In the genomic region with DNA sequence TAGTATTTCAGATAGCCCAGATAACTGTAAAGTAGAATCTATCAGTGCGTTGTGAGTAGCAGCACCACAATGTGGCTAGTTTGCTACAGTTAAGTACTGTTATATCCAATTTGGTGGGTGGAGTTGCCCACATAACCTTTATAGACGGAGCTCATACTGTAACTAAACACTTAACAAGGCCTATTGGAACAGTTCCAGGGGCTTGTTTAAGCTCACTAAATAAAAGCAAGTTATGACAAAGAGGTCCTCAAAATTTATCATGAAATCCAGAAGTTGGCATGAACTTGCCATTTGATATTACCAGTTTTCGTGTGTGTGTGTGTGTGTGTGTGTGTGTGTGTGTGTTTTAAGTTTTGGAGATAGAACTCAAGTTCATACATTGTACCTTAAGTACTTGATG, we compare ENCODE assay signal across 24 mouse cellular contexts. TPM values are rescaled to one million over a fixed set of nuclear protein-coding genes. Genes with fewer than 3 reads are reported as not detected.
A peak's percentile ranks its signal among the peaks of the same experiment; 100 is the strongest.
DNase-seq lines count a peak whose midpoint lies in the region; ATAC-seq and TF ChIP-seq lines count a peak whose summit lies in the region.
"Had no signal": no experiment of that assay in that cellular context is flagged by ENCODE, and none has a peak within 500 bp of the region (broad histone marks: within the 10 kb centered on the region; RNA-seq: fewer than 3 reads in every experiment).

No protein-coding gene starts in this region.

- TF ChIP-seq POLR2A in kidney, adult 2 months (IDR thresholded peaks at IDR 0.05; ENCODE audit: low read depth, low read length) = no peak

- peak; percentile 71 for DNase-seq in embryonic facial prominence, embryonic 14.5 days (ENCODE audit: low spot score)
- no peak for DNase-seq in embryonic facial prominence, embryonic 10.5 days (ENCODE audit: low spot score)
- no peak for DNase-seq in limb, embryonic 10.5 days (ENCODE audit: low spot score)
- DNase-seq in lung, postnatal 36 days = peak; percentile 65
- no peak for DNase-seq in lung, adult 18-20 months
- DNase-seq in kidney, adult 2 months = no peak
- DNase-seq: adrenal gland, postnatal 14 days; B cell, adult 2 months; cerebellum, adult 11-12 months; cerebellum, adult 9-10 months; cerebellum, postnatal 25 days; forebrain, postnatal 0 days; gastrocnemius, postnatal 36 days; heart, adult 18-20 months; heart, postnatal 36 days had no signal

- H3K9ac ChIP-seq in embryonic facial prominence, embryonic 14.5 days (ENCODE audit: low read depth, low read length) = no peak overlapping the region
- no peak overlapping the region for H3K9ac ChIP-seq in limb, embryonic 13.5 days
- H3K9ac ChIP-seq: embryonic facial prominence, embryonic 13.5 days; forebrain, embryonic 13.5 days; forebrain, postnatal 0 days; hindbrain, embryonic 15.5 days had no signal

- H3K4me1 ChIP-seq in embryonic facial prominence, embryonic 14.5 days (ENCODE audit: control insufficient read depth, insufficient read depth, low read length) = peaks cover 35% of the 10 kb centered on the region
- peaks cover 34% of the 10 kb centered on the region for H3K4me1 ChIP-seq in embryonic facial prominence, embryonic 10.5 days
- H3K4me1 ChIP-seq in limb, embryonic 13.5 days = peaks cover 53% of the 10 kb centered on the region
- peaks cover 14% of the 10 kb centered on the region for H3K4me1 ChIP-seq in limb, embryonic 10.5 days
- H3K4me1 ChIP-seq in kidney, adult 2 months (ENCODE audit: control insufficient read depth, insufficient read depth, low read length) = peaks cover 40% of the 10 kb centered on the region

- no peaks in the 10 kb centered on the region for H3K9me3 ChIP-seq in embryonic facial prominence, embryonic 14.5 days (ENCODE audit: control insufficient read depth, low read length)
- no peaks in the 10 kb centered on the region for H3K9me3 ChIP-seq in embryonic facial prominence, embryonic 10.5 days
- no peaks in the 10 kb centered on the region for H3K9me3 ChIP-seq in limb, embryonic 13.5 days
- no peaks in the 10 kb centered on the region for H3K9me3 ChIP-seq in limb, embryonic 10.5 days (replicated peaks)
- H3K9me3 ChIP-seq: embryonic facial prominence, embryonic 13.5 days; forebrain, embryonic 13.5 days; G1E; heart, embryonic 10.5 days; hindbrain, embryonic 15.5 days had no signal

- H3K27me3 ChIP-seq in embryonic facial prominence, embryonic 14.5 days (replicated peaks; ENCODE audit: control insufficient read depth, insufficient read depth, low read length) = no peaks in the 10 kb centered on the region
- no peaks in the 10 kb centered on the region for H3K27me3 ChIP-seq in embryonic facial prominence, embryonic 10.5 days (replicated peaks; ENCODE audit: low read depth, poor library complexity, severe bottlenecking)
- H3K27me3 ChIP-seq in limb, embryonic 13.5 days = no peaks in the 10 kb centered on the region
- H3K27me3 ChIP-seq in limb, embryonic 10.5 days (ENCODE audit: low read depth, poor library complexity, severe bottlenecking) = no peaks in the 10 kb centered on the region
- H3K27me3 ChIP-seq in kidney, adult 2 months (replicated peaks; ENCODE audit: control insufficient read depth, insufficient read depth, low read length) = no peaks in the 10 kb centered on the region
- H3K27me3 ChIP-seq: embryonic facial prominence, embryonic 13.5 days; forebrain, embryonic 13.5 days; hindbrain, embryonic 15.5 days; Patski had no signal

- TF ChIP-seq CTCF in kidney, adult 2 months (conservative IDR thresholded peaks at IDR 0.05; ENCODE audit: insufficient read depth, insufficient read length, low read depth, low read length) = no peak

- H3K36me3 ChIP-seq in embryonic facial prominence, embryonic 14.5 days (ENCODE audit: control insufficient read depth, insufficient read depth, low read length) = peaks cover 41% of the 10 kb centered on the region
- H3K36me3 ChIP-seq in embryonic facial prominence, embryonic 10.5 days (replicated peaks) = peaks cover 90% of the 10 kb centered on the region
- H3K36me3 ChIP-seq in limb, embryonic 13.5 days = peaks cover 31% of the 10 kb centered on the region
- H3K36me3 ChIP-seq in limb, embryonic 10.5 days = peaks cover 82% of the 10 kb centered on the region
- H3K36me3 ChIP-seq in kidney, adult 2 months (ENCODE audit: control insufficient read depth, insufficient read depth, low read length) = no peaks in the 10 kb centered on the region
- H3K36me3 ChIP-seq: hindbrain, embryonic 15.5 days had no signal

- no peak overlapping the region for H3K27ac ChIP-seq in embryonic facial prominence, embryonic 14.5 days (replicated peaks; ENCODE audit: low read depth, low read length)
- no peak overlapping the region for H3K27ac ChIP-seq in embryonic facial prominence, embryonic 10.5 days (replicated peaks)
- no peak overlapping the region for H3K27ac ChIP-seq in limb, embryonic 13.5 days
- no peak overlapping the region for H3K27ac ChIP-seq in limb, embryonic 10.5 days
- no peak overlapping the region for H3K27ac ChIP-seq in kidney, adult 2 months (ENCODE audit: insufficient read depth, low read depth, low read length)
- H3K27ac ChIP-seq: embryonic facial prominence, embryonic 13.5 days; forebrain, embryonic 13.5 days; heart, embryonic 10.5 days; hindbrain, embryonic 15.5 days had no signal

- no peak overlapping the region for H3K4me3 ChIP-seq in embryonic facial prominence, embryonic 14.5 days (ENCODE audit: low read depth, low read length)
- H3K4me3 ChIP-seq in embryonic facial prominence, embryonic 10.5 days = no peak overlapping the region
- H3K4me3 ChIP-seq in limb, embryonic 13.5 days = no peak overlapping the region
- H3K4me3 ChIP-seq in limb, embryonic 10.5 days = no peak overlapping the region
- no peak overlapping the region for H3K4me3 ChIP-seq in kidney, adult 2 months (ENCODE audit: insufficient read depth, low read depth, low read length)
- H3K4me3 ChIP-seq: embryonic facial prominence, embryonic 13.5 days; forebrain, embryonic 13.5 days; heart, embryonic 10.5 days; hindbrain, embryonic 15.5 days had no signal

- WGBS in embryonic facial prominence, embryonic 14.5 days = 50% methylated on average over 3 of the region's 3 CpGs
- WGBS in embryonic facial prominence, embryonic 10.5 days = 90% methylated on average over 3 of the region's 3 CpGs
- 57% methylated on average over 3 of the region's 3 CpGs for WGBS in limb, embryonic 13.5 days
- 94% methylated on average over 3 of the region's 3 CpGs for WGBS in limb, embryonic 10.5 days
- WGBS in kidney, adult 2 months = 40% methylated on average over 3 of the region's 3 CpGs

- no peak for ATAC-seq in embryonic facial prominence, embryonic 14.5 days (ENCODE audit: low read depth)
- ATAC-seq in limb, embryonic 13.5 days (ENCODE audit: low FRiP score, low read depth) = no peak
- ATAC-seq: activated CD4-positive, CD25-positive, alpha-beta regulatory T cell, adult 4 months; CD4-positive, CD25-positive, alpha-beta regulatory T cell, adult 4 months; forebrain, embryonic 13.5 days; forebrain, postnatal 0 days; Patski had no signal

- H3K4me2 ChIP-seq in embryonic facial prominence, embryonic 14.5 days (ENCODE audit: low read depth, low read length) = no peak overlapping the region
- H3K4me2 ChIP-seq in limb, embryonic 13.5 days (replicated peaks) = peak overlapping the region; percentile 16; the same call in 1 of the 2 replicates
- H3K4me2 ChIP-seq: embryonic facial prominence, embryonic 13.5 days; forebrain, embryonic 13.5 days; hindbrain, embryonic 15.5 days had no signal

RNA-seq across cellular contexts. Expression of gene Ywhae, which starts 7.5 kb away (rescaled TPM):
- 788 and 838 TPM in 2 replicates for polyA plus RNA-seq in embryonic facial prominence, embryonic 14.5 days (2014; fragmentation: Nextera tagmentation; extraction: Ambion mirVana)
- polyA plus RNA-seq in embryonic facial prominence, embryonic 10.5 days (2016; fragmentation: Nextera tagmentation; extraction: Ambion mirVana) = 1,280 and 1,286 TPM in 2 replicates
- 920 and 928 TPM in 2 replicates for polyA plus RNA-seq in limb, embryonic 13.5 days (2015; fragmentation: Nextera tagmentation; extraction: Ambion mirVana)
- 1,115 and 1,137 TPM in 2 replicates for polyA plus RNA-seq in limb, embryonic 10.5 days (2016; fragmentation: Nextera tagmentation; extraction: Ambion mirVana)
- polyA plus RNA-seq in kidney, adult 2 months (2012; rRNA removed) = 194 and 274 TPM in 2 replicates

RNA-seq across cellular contexts. Expression of gene Doc2b, which starts 55.6 kb away (rescaled TPM):
- 1.2 and 1.7 TPM in 2 replicates for polyA plus RNA-seq in embryonic facial prominence, embryonic 14.5 days (2014; fragmentation: Nextera tagmentation; extraction: Ambion mirVana)
- polyA plus RNA-seq in embryonic facial prominence, embryonic 10.5 days (2016; fragmentation: Nextera tagmentation; extraction: Ambion mirVana) = 0.22 and 0.28 TPM in 2 replicates
- polyA plus RNA-seq in limb, embryonic 13.5 days (2015; fragmentation: Nextera tagmentation; extraction: Ambion mirVana) = 1.0 and 1.3 TPM in 2 replicates
- 0.06 and 0.20 TPM in 2 replicates for polyA plus RNA-seq in limb, embryonic 10.5 days (2016; fragmentation: Nextera tagmentation; extraction: Ambion mirVana)
- polyA plus RNA-seq in kidney, adult 2 months (2012; rRNA removed) = 0.34 and 0.36 TPM in 2 replicates
- polyA plus RNA-seq: activated CD4-positive, CD25-positive, alpha-beta regulatory T cell, adult 4 months; CD4-positive, CD25-positive, alpha-beta regulatory T cell, adult 4 months; G1E had no signal

Comparison
In these comparisons a context has a peak if more than half of its experiments do, and no peak if none do; other contexts are left out.
1. DNase-seq: peak in embryonic facial prominence, embryonic 14.5 days (single experiment) and lung, postnatal 36 days (single experiment); none in embryonic facial prominence, embryonic 10.5 days (single experiment), limb, embryonic 10.5 days (single experiment), lung, adult 18-20 months (0 of 2) and kidney, adult 2 months (single experiment).